Mouse (Mus musculus) thymus, postnatal 25 days (tissue): ENCODE measurements around the gene Wfdc6a.
A peak's percentile ranks its signal among the peaks of the same experiment; 100 is the strongest.
"Not testable (repeated sequence)": the region's sequence is repeated elsewhere in the genome, so short reads cannot be mapped to it uniquely, and the experiment has no call there.

ENCODE experiments used
- DNase-seq: peaks from one replicate; pipeline ENCODE4 v3.0.0; 2022

Gene Wfdc6a

GRCm38 (mm10) chr2:164585025-164585725 is at the start of gene Wfdc6a:
Wfdc6a (minus strand) TSS chr2:164585447.
- DNase-seq, result not testable (repeated sequence)

- no peak for DNase-seq
Measured at GRCm38 (mm10) chr2:164621775-164622174, 36.5 kb upstream of the Wfdc6a start.

GRCm38 (mm10) chr2:164619050-164619449 is 33.8 kb upstream of the Wfdc6a start:
- DNase-seq, result no peak

GRCm38 (mm10) chr2:164615386-164615785 is 30.1 kb upstream of the Wfdc6a start:
- DNase-seq, result no peak

- not testable (repeated sequence) for DNase-seq
Measured at GRCm38 (mm10) chr2:164613471-164613870, 28.2 kb upstream of the Wfdc6a start, which contains the start of the genes Wfdc6b and Wfdc8. Wfdc6b (plus strand) TSS chr2:164613522. Wfdc8 (minus strand) TSS chr2:164613626.

- DNase-seq, result no peak
Measured at GRCm38 (mm10) chr2:164608781-164609180, 23.5 kb upstream of the Wfdc6a start.

- DNase-seq, result no peak
Measured at GRCm38 (mm10) chr2:164604411-164604810, 19.2 kb upstream of the Wfdc6a start.

GRCm38 (mm10) chr2:164603482-164603881 is 18.2 kb upstream of the Wfdc6a start:
- DNase-seq, result no peak

- DNase-seq, result no peak
Measured at GRCm38 (mm10) chr2:164600179-164600578, 14.9 kb upstream of the Wfdc6a start.

- DNase-seq, result no peak
Measured at GRCm38 (mm10) chr2:164593494-164593893, 8.2 kb upstream of the Wfdc6a start, which contains the start of gene Eppin. Eppin (minus strand) TSS chr2:164593594.

GRCm38 (mm10) chr2:164592014-164592413 is 6.8 kb upstream of the Wfdc6a start:
- DNase-seq, result no peak

GRCm38 (mm10) chr2:164573359-164573758 is 11.9 kb downstream of the Wfdc6a start, which contains the start of gene Spint3:
Spint3 (minus strand) TSS chr2:164573459.
- DNase-seq, result not testable (repeated sequence)

- DNase-seq, result no peak
Measured at GRCm38 (mm10) chr2:164567460-164567859, 17.8 kb downstream of the Wfdc6a start.

- DNase-seq, result no peak
Measured at GRCm38 (mm10) chr2:164566997-164567396, 18.2 kb downstream of the Wfdc6a start.

- no peak for DNase-seq
Measured at GRCm38 (mm10) chr2:164564346-164564745, 20.9 kb downstream of the Wfdc6a start.

- peak; percentile 13 for DNase-seq
Measured at GRCm38 (mm10) chr2:164563339-164564038, 21.8 kb downstream of the Wfdc6a start.

- DNase-seq, result no peak
Measured at GRCm38 (mm10) chr2:164562391-164563188, 22.7 kb downstream of the Wfdc6a start, which contains the start of gene Wfdc2. Wfdc2 (plus strand) TSS chr2:164562413.

- no peak for DNase-seq
Measured at GRCm38 (mm10) chr2:164560106-164560505, 25.1 kb downstream of the Wfdc6a start.

- DNase-seq, result no peak
Measured at GRCm38 (mm10) chr2:164558991-164559645, 26.1 kb downstream of the Wfdc6a start.

GRCm38 (mm10) chr2:164558426-164558825 is 26.8 kb downstream of the Wfdc6a start:
- DNase-seq, result no peak

- DNase-seq, result no peak
Measured at GRCm38 (mm10) chr2:164551502-164551901, 33.7 kb downstream of the Wfdc6a start.

GRCm38 (mm10) chr2:164550895-164551269 is 34.4 kb downstream of the Wfdc6a start:
- no peak for DNase-seq
